Mouse (Mus musculus) E14TG2a.4 (cell line): ENCODE results near the gene Dmrt3.

Experiments
- H3K27me3 ChIP-seq: 2 replicates; pipeline ENCODE4 v1.6.1; 2014; ENCODE audit warnings: low read length, control low read depth; ENCODE audit not compliant: insufficient read depth
- H3K36me3 ChIP-seq: 2 replicates; pipeline ENCODE4 v1.6.1; 2014; ENCODE audit warnings: low read length, control low read depth; ENCODE audit not compliant: insufficient read depth
- H3K4me1 ChIP-seq: replicated peaks from 2 replicates; pipeline ENCODE4 v1.6.1; 2014; ENCODE audit warnings: low read depth, low read length, control low read depth
- H3K4me3 ChIP-seq: replicated peaks from 2 replicates; pipeline ENCODE4 v1.5.1; 2014; ENCODE audit warnings: mild to moderate bottlenecking, low read length
- H3K9me3 ChIP-seq: 2 replicates; pipeline ENCODE4 v1.6.1; 2014; ENCODE audit warnings: low read length, control low read depth
- CTCF ChIP-seq: conservative IDR thresholded peaks from 2 replicates; pipeline ENCODE4 v1.5.1; 2014; ENCODE audit warnings: low read length
- NANOG ChIP-seq: IDR thresholded peaks from 2 replicates; pipeline ENCODE4 v1.6.1; 2014; ENCODE audit warnings: borderline replicate concordance, low read length, mixed read lengths
- POU5F1 ChIP-seq: IDR thresholded peaks from 2 replicates; pipeline ENCODE4 v1.6.1; 2014; ENCODE audit warnings: low read length, borderline replicate concordance

The Dmrt3 gene

DNA sequence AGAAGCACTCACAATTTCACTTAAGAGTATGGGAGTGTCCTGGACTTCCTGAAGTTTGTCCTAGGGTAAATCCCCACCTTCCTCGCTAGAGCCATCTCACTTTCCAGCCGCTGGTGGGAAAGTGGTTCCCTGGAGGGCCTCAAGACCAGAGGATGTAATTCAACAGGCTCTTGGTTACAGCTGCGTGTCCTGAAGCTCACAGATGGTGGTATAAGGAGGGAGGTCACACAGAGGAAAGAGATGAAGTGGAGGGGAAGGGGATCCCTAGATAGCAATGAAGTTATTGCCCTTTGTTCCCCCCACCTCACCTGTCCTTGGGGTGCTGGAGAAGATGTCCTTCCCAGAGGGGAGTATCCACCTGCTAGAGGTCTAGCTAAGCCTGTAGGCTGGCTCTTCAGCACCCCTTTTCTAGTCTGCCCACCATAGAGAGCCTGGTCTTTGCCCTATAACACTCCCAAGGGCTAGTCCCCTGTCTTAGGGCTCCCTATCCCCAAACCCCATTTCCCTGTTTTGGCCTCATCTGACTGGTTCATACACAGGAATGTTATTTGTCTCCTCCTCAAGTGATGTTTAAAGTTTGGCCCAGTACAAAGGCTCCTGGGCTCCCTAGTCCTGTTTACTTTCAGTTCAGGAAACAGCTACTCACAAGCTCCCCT, 59.6 kb downstream of the Dmrt3 start:
- Histone ChIP-seq H3K4me3 (no peak overlapping the region), H3K9me3 (no peaks in the 10 kb centered on the region), H3K4me1 (peaks cover 32% of the 10 kb centered on the region), H3K36me3 (no peaks in the 10 kb centered on the region), H3K27me3 (peaks cover 96% of the 10 kb centered on the region)
- TF ChIP-seq POU5F1 = no peak
- no peak for TF ChIP-seq NANOG
- no peak for TF ChIP-seq CTCF

GRCm38 (mm10) chr19:25670571-25671285, 60.6 kb downstream of the Dmrt3 start:
- no peak for TF ChIP-seq NANOG
- TF ChIP-seq CTCF = no peak
- TF ChIP-seq POU5F1 = no peak
- Histone ChIP-seq H3K4me1 (peaks cover 31% of the 10 kb centered on the region), H3K27me3 (peaks cover 98% of the 10 kb centered on the region), H3K4me3 (no peak overlapping the region), H3K9me3 (no peaks in the 10 kb centered on the region), H3K36me3 (no peaks in the 10 kb centered on the region)

DNA sequence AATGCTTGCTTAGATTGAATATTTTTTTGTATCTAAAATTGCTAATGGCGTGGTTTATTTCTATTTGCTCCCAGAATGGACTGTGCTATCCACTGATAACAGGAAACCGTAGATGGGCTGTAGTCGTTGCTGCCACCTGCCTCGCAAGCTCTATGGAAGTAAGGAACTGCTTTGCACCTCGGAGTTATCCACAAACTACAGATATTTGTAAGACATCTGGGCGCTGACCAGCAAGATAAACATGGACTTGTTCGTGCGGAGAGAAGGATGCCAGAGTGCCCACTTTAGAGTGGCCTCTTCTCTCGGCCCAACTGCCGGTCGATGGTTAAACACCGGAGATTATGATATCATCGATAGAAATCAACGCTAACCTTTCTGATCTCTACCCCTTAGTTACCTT, 61.6 kb downstream of the Dmrt3 start:
- H3K9me3 ChIP-seq = peaks cover 6% of the 10 kb centered on the region; the same call in 1 of the 2 replicates
- no peaks in the 10 kb centered on the region for H3K36me3 ChIP-seq
- peaks cover 23% of the 10 kb centered on the region for H3K4me1 ChIP-seq
- peak overlapping the region; percentile 76 for H3K4me3 ChIP-seq
- TF ChIP-seq CTCF (no peak), POU5F1 (no peak), NANOG (no peak)
- peaks cover 97% of the 10 kb centered on the region for H3K27me3 ChIP-seq

- H3K36me3 ChIP-seq = no peaks in the 10 kb centered on the region
- H3K4me1 ChIP-seq = peaks cover 21% of the 10 kb centered on the region
- TF ChIP-seq CTCF = no peak
- no peak for TF ChIP-seq POU5F1
- TF ChIP-seq NANOG = no peak
- peaks cover 10% of the 10 kb centered on the region for H3K9me3 ChIP-seq
- H3K27me3 ChIP-seq = peaks cover 93% of the 10 kb centered on the region
- H3K4me3 ChIP-seq = peak within 1 kb of the TSS; percentile 76
Observed at GRCm38 (mm10) chr19:25672101-25672950, 62.2 kb downstream of the Dmrt3 start, which contains the start of gene Dmrt2. Gene Dmrt2 (plus strand): TSS chr19:25672411.
